Mouse (Mus musculus): ENCODE data around the gene Slc37a2.

GRCm38 (mm10) chr9:37255149-37255888 lies at the start of gene Slc37a2:
- no peak for TF ChIP-seq CTCF (IDR thresholded peaks at IDR 0.05 in 2 of 3, conservative IDR thresholded peaks at IDR 0.05 in 1 of 3; ENCODE audit: control insufficient read depth in 1 of 3, insufficient read depth in 1 of 3, low read depth in 2 of 3, low read length in 3 of 3, poor library complexity in 1 of 3, severe bottlenecking in 1 of 3)
- no peak for TF ChIP-seq TAL1 (IDR thresholded peaks at IDR 0.05; ENCODE audit: low read length)
- TF ChIP-seq TCF12 (IDR thresholded peaks at IDR 0.05; ENCODE audit: low read depth, low read length) = no peak
- no peak for TF ChIP-seq CHD2 (IDR thresholded peaks at IDR 0.05; ENCODE audit: low read length)
- no peak for TF ChIP-seq POLR2AphosphoS2 (IDR thresholded peaks at IDR 0.05; ENCODE audit: low read length)
- TF ChIP-seq ZC3H11A (IDR thresholded peaks at IDR 0.05; ENCODE audit: low read depth, low read length) = no peak
- no peak for TF ChIP-seq POLR2A (IDR thresholded peaks at IDR 0.05; ENCODE audit: control insufficient read depth in 1 of 2, insufficient read depth in 1 of 2, low read depth in 1 of 2, low read length in 2 of 2, poor library complexity in 1 of 2)
- TF ChIP-seq RAD21 (IDR thresholded peaks at IDR 0.05; ENCODE audit: low read depth, low read length) = no peak
- no peak for TF ChIP-seq ZNF384 (IDR thresholded peaks at IDR 0.05; ENCODE audit: low read depth, low read length)
- no peak for TF ChIP-seq E2F4 (IDR thresholded peaks at IDR 0.05; ENCODE audit: borderline replicate concordance, low read depth, low read length)
- TF ChIP-seq HCFC1 (IDR thresholded peaks at IDR 0.05; ENCODE audit: low read depth, low read length) = no peak
- TF ChIP-seq MAX (IDR thresholded peaks at IDR 0.05; ENCODE audit: low read length) = no peak
- TF ChIP-seq GABPA (IDR thresholded peaks at IDR 0.05; ENCODE audit: low read depth, low read length) = no peak
